Mouse (Mus musculus): ENCODE measurements around the gene Olfr1020.

GRCm38 (mm10) chr2:85845383-85845782, 1.4 kb upstream of the Olfr1020 start, which contains the start of gene Olfr1019:
- TF ChIP-seq CTCF (IDR thresholded peaks at IDR 0.05; ENCODE audit: borderline replicate concordance, insufficient read depth, low read depth, low read length) (no peak), POLR2A (IDR thresholded peaks at IDR 0.05; ENCODE audit: borderline replicate concordance, insufficient read depth, low read length) (no peak)
